Mouse (Mus musculus) MEL-GATA-1-ER (cell line): ENCODE data around the gene Hcn3.
A peak's percentile ranks its signal among the peaks of the same experiment; 100 is the strongest.

Source experiments
- DNase-seq: peaks from one replicate; pipeline ENCODE4 v3.0.0-alpha.2; 2012; ENCODE audit warnings: low read depth; ENCODE audit errors: extremely low read depth

The Hcn3 gene

GRCm38 (mm10) chr3:89147101-89147978 is 12.7 kb downstream of the Hcn3 start:
- no peak for DNase-seq

- DNase-seq, result no peak
Measured at GRCm38 (mm10) chr3:89145566-89145965, 14.4 kb downstream of the Hcn3 start.

- DNase-seq, result no peak
Measured at GRCm38 (mm10) chr3:89144821-89145220, 15.2 kb downstream of the Hcn3 start.

GRCm38 (mm10) chr3:89136365-89136764 is 23.6 kb downstream of the Hcn3 start:
- DNase-seq, result peak; percentile 54

- peak; percentile 84 for DNase-seq
Measured at GRCm38 (mm10) chr3:89135958-89136357, 24.0 kb downstream of the Hcn3 start, which contains the start of gene Pklr. TSS of gene Pklr (plus strand) at chr3:89136142.

- DNase-seq, result peak; percentile 41
Measured at GRCm38 (mm10) chr3:89133752-89134151, 26.2 kb downstream of the Hcn3 start.

GRCm38 (mm10) chr3:89133063-89133450 is 26.9 kb downstream of the Hcn3 start:
- peak; percentile 52 for DNase-seq

GRCm38 (mm10) chr3:89132285-89133062 is 27.5 kb downstream of the Hcn3 start:
- peak; percentile 96 for DNase-seq

- DNase-seq, result no peak
Measured at GRCm38 (mm10) chr3:89131816-89132215, 28.2 kb downstream of the Hcn3 start.

GRCm38 (mm10) chr3:89129908-89130307 is 30.1 kb downstream of the Hcn3 start:
- no peak for DNase-seq

- DNase-seq, result no peak
Measured at GRCm38 (mm10) chr3:89125981-89126380, 34.0 kb downstream of the Hcn3 start.

- no peak for DNase-seq
Measured at GRCm38 (mm10) chr3:89124241-89124640, 35.8 kb downstream of the Hcn3 start.

GRCm38 (mm10) chr3:89123313-89123712 is 36.7 kb downstream of the Hcn3 start:
- DNase-seq, result no peak

GRCm38 (mm10) chr3:89115522-89115921 is 44.5 kb downstream of the Hcn3 start:
- peak; percentile 64 for DNase-seq

- DNase-seq, result no peak
Measured at GRCm38 (mm10) chr3:89113058-89113457, 46.9 kb downstream of the Hcn3 start.

GRCm38 (mm10) chr3:89108146-89108545 is 51.9 kb downstream of the Hcn3 start:
- no peak for DNase-seq

GRCm38 (mm10) chr3:89107545-89107944 is 52.5 kb downstream of the Hcn3 start:
- DNase-seq, result no peak

- DNase-seq, result peak; percentile 56
Measured at GRCm38 (mm10) chr3:89106881-89107280, 53.1 kb downstream of the Hcn3 start.

GRCm38 (mm10) chr3:89103291-89103595 is 56.8 kb downstream of the Hcn3 start:
- DNase-seq, result peak; percentile 50

- DNase-seq, result no peak
Measured at GRCm38 (mm10) chr3:89102495-89103290, 57.3 kb downstream of the Hcn3 start.

- peak; percentile 100 for DNase-seq
Measured at GRCm38 (mm10) chr3:89101812-89102494, 58.0 kb downstream of the Hcn3 start, which contains the start of gene Fdps. TSS of gene Fdps (minus strand) at chr3:89101959.
